Mouse (Mus musculus) heart, adult 2 months (tissue): ENCODE results near the gene Mapk10.

ENCODE experiments used
- CTCF ChIP-seq: fragments of 200-600 bp; IDR thresholded peaks from 2 replicates; pipeline ENCODE4 v1.8.1; 2022; ENCODE audit warnings: antibody characterized with exemption, mild to moderate bottlenecking, moderate library complexity
- POLR2A ChIP-seq: fragments of 200-500 bp; IDR thresholded peaks from 2 replicates; pipeline ENCODE4 v1.6.1; 2011; ENCODE audit warnings: mild to moderate bottlenecking, low read depth, low read length, control low read depth; ENCODE audit not compliant: insufficient read depth

DNA sequence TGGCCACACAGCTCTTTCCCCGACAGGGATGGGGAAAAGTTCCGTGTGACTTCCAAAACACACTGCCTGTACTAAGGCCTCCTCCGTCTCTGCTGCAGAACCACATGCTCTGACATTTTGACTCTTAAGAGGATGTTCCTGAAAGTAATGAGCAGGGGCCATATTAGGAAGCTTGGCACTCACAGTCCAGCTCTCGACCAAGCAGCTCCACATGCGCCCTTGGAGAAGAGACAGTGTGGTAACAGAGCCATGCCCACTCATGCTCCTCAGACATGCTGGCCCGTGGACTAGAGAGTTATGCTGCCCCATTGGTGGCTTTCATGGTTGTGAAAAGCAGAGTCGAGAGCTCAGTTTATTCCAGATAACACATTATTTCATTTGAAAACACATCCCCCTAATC lies 35.1 kb downstream of the Mapk10 start:
- TF ChIP-seq CTCF = no peak
- TF ChIP-seq POLR2A = no peak
